Mouse (Mus musculus): ENCODE measurements at regions not wholly inside any gene's neighbourhood (a gene's known extent, or its start where the extent isn't known, plus 50 kb on each side); places are given as distances from the start of the nearest gene placed in this dataset.

- H3K4me1 ChIP-seq (replicated peaks; ENCODE audit: control insufficient read depth, insufficient read depth, low read length) = no peaks in the 10 kb centered on the region
- H3K4me2 ChIP-seq (replicated peaks; ENCODE audit: low read depth) = no peak overlapping the region
- H3K27ac ChIP-seq (ENCODE audit: low read depth, low read length) = no peak overlapping the region
- no peak overlapping the region for H3K9ac ChIP-seq (ENCODE audit: low read depth, low read length)
- no peak overlapping the region for H3K4me3 ChIP-seq (ENCODE audit: low read depth, low read length)
- 65% methylated on average over 2 of the region's 2 CpGs for WGBS
- H3K9me3 ChIP-seq (ENCODE audit: control insufficient read depth) = no peaks in the 10 kb centered on the region
- no peaks in the 10 kb centered on the region for H3K36me3 ChIP-seq (ENCODE audit: control insufficient read depth, insufficient read depth)
- no peak for TF ChIP-seq CTCF (IDR thresholded peaks at IDR 0.05; ENCODE audit: low read depth)
- no peaks in the 10 kb centered on the region for H3K27me3 ChIP-seq (replicated peaks; ENCODE audit: control insufficient read depth, insufficient read depth, low read length)
- no peak for ATAC-seq
Measured at GRCm38 (mm10) chr11:45750249-45750648, 101.6 kb upstream of the Clint1 start.

- H3K27ac ChIP-seq (ENCODE audit: low read depth, low read length) = no peak overlapping the region
- 45% methylated on average over 1 of the region's 1 CpGs for WGBS
- H3K4me1 ChIP-seq (replicated peaks; ENCODE audit: control insufficient read depth, insufficient read depth, low read length) = no peaks in the 10 kb centered on the region
- no peak overlapping the region for H3K4me3 ChIP-seq (ENCODE audit: low read depth, low read length)
- no peaks in the 10 kb centered on the region for H3K27me3 ChIP-seq (replicated peaks; ENCODE audit: control insufficient read depth, insufficient read depth, low read length)
- no peaks in the 10 kb centered on the region for H3K9me3 ChIP-seq (ENCODE audit: control insufficient read depth)
- H3K4me2 ChIP-seq (replicated peaks; ENCODE audit: low read depth) = no peak overlapping the region
- peak; percentile 90 for TF ChIP-seq CTCF (IDR thresholded peaks at IDR 0.05; ENCODE audit: low read depth)
- no peak overlapping the region for H3K9ac ChIP-seq (ENCODE audit: low read depth, low read length)
- no peaks in the 10 kb centered on the region for H3K36me3 ChIP-seq (ENCODE audit: control insufficient read depth, insufficient read depth)
- ATAC-seq = peak; percentile 54; the same call in 1 of the 2 replicates
Measured at GRCm38 (mm10) chr11:45752237-45752636, 99.6 kb upstream of the Clint1 start.

GRCm38 (mm10) chr11:45752791-45753190 lies 99.1 kb upstream of the Clint1 start:
- Histone ChIP-seq H3K9me3 (ENCODE audit: control insufficient read depth) (no peaks in the 10 kb centered on the region), H3K36me3 (ENCODE audit: control insufficient read depth, insufficient read depth) (no peaks in the 10 kb centered on the region), H3K4me3 (ENCODE audit: low read depth, low read length) (no peak overlapping the region), H3K27me3 (replicated peaks; ENCODE audit: control insufficient read depth, insufficient read depth, low read length) (no peaks in the 10 kb centered on the region), H3K27ac (ENCODE audit: low read depth, low read length) (no peak overlapping the region), H3K4me1 (replicated peaks; ENCODE audit: control insufficient read depth, insufficient read depth, low read length) (no peaks in the 10 kb centered on the region), H3K9ac (ENCODE audit: low read depth, low read length) (no peak overlapping the region), H3K4me2 (replicated peaks; ENCODE audit: low read depth) (no peak overlapping the region)
- 69% methylated on average over 2 of the region's 2 CpGs for WGBS
- no peak for ATAC-seq
- TF ChIP-seq CTCF (IDR thresholded peaks at IDR 0.05; ENCODE audit: low read depth) = no peak

GRCm38 (mm10) chr11:45767081-45767480 lies 84.8 kb upstream of the Clint1 start:
- no peak for TF ChIP-seq CTCF (IDR thresholded peaks at IDR 0.05; ENCODE audit: low read depth)
- no peak overlapping the region for H3K9ac ChIP-seq (ENCODE audit: low read depth, low read length)
- H3K9me3 ChIP-seq (ENCODE audit: control insufficient read depth) = no peaks in the 10 kb centered on the region
- H3K27ac ChIP-seq (ENCODE audit: low read depth, low read length) = no peak overlapping the region
- no peak overlapping the region for H3K4me2 ChIP-seq (replicated peaks; ENCODE audit: low read depth)
- 82% methylated on average over 4 of the region's 4 CpGs for WGBS
- no peaks in the 10 kb centered on the region for H3K27me3 ChIP-seq (replicated peaks; ENCODE audit: control insufficient read depth, insufficient read depth, low read length)
- ATAC-seq = no peak
- H3K36me3 ChIP-seq (ENCODE audit: control insufficient read depth, insufficient read depth) = no peaks in the 10 kb centered on the region
- H3K4me1 ChIP-seq (replicated peaks; ENCODE audit: control insufficient read depth, insufficient read depth, low read length) = no peaks in the 10 kb centered on the region
- no peak overlapping the region for H3K4me3 ChIP-seq (ENCODE audit: low read depth, low read length)

- no peaks in the 10 kb centered on the region for H3K27me3 ChIP-seq (replicated peaks; ENCODE audit: control insufficient read depth, insufficient read depth, low read length)
- ATAC-seq = no peak
- WGBS = 73% methylated on average over 4 of the region's 4 CpGs
Measured at GRCm38 (mm10) chr11:45782435-45782834, 69.4 kb upstream of the Clint1 start.

GRCm38 (mm10) chr11:45785806-45786205 lies 66.0 kb upstream of the Clint1 start:
- Histone ChIP-seq H3K4me1 (replicated peaks; ENCODE audit: control insufficient read depth, insufficient read depth, low read length) (no peaks in the 10 kb centered on the region), H3K4me3 (ENCODE audit: low read depth, low read length) (no peak overlapping the region), H3K9me3 (ENCODE audit: control insufficient read depth) (no peaks in the 10 kb centered on the region), H3K9ac (ENCODE audit: low read depth, low read length) (no peak overlapping the region), H3K27ac (ENCODE audit: low read depth, low read length) (no peak overlapping the region), H3K4me2 (replicated peaks; ENCODE audit: low read depth) (no peak overlapping the region), H3K36me3 (ENCODE audit: control insufficient read depth, insufficient read depth) (no peaks in the 10 kb centered on the region), H3K27me3 (replicated peaks; ENCODE audit: control insufficient read depth, insufficient read depth, low read length) (no peaks in the 10 kb centered on the region)
- 84% methylated on average over 9 of the region's 9 CpGs for WGBS
- no peak for ATAC-seq
- no peak for TF ChIP-seq CTCF (IDR thresholded peaks at IDR 0.05; ENCODE audit: low read depth)

More at GRCm38 (mm10) chr11:45782435-45782834, 69.4 kb upstream of the Clint1 start:
- Histone ChIP-seq H3K4me3 (ENCODE audit: low read depth, low read length) (no peak overlapping the region), H3K9ac (ENCODE audit: low read depth, low read length) (no peak overlapping the region), H3K4me1 (replicated peaks; ENCODE audit: control insufficient read depth, insufficient read depth, low read length) (no peaks in the 10 kb centered on the region), H3K4me2 (replicated peaks; ENCODE audit: low read depth) (no peak overlapping the region), H3K27ac (ENCODE audit: low read depth, low read length) (no peak overlapping the region), H3K9me3 (ENCODE audit: control insufficient read depth) (no peaks in the 10 kb centered on the region), H3K36me3 (ENCODE audit: control insufficient read depth, insufficient read depth) (no peaks in the 10 kb centered on the region)
- no peak for TF ChIP-seq CTCF (IDR thresholded peaks at IDR 0.05; ENCODE audit: low read depth)

- 81% methylated on average over 5 of the region's 5 CpGs for WGBS
- no peak for ATAC-seq
- Histone ChIP-seq H3K4me2 (replicated peaks; ENCODE audit: low read depth) (no peak overlapping the region), H3K9ac (ENCODE audit: low read depth, low read length) (no peak overlapping the region), H3K27ac (ENCODE audit: low read depth, low read length) (no peak overlapping the region), H3K9me3 (ENCODE audit: control insufficient read depth) (no peaks in the 10 kb centered on the region), H3K4me3 (ENCODE audit: low read depth, low read length) (no peak overlapping the region), H3K36me3 (ENCODE audit: control insufficient read depth, insufficient read depth) (no peaks in the 10 kb centered on the region), H3K4me1 (replicated peaks; ENCODE audit: control insufficient read depth, insufficient read depth, low read length) (no peaks in the 10 kb centered on the region), H3K27me3 (replicated peaks; ENCODE audit: control insufficient read depth, insufficient read depth, low read length) (no peaks in the 10 kb centered on the region)
- TF ChIP-seq CTCF (IDR thresholded peaks at IDR 0.05; ENCODE audit: low read depth) = no peak
Measured at GRCm38 (mm10) chr11:45787408-45787807, 64.4 kb upstream of the Clint1 start.
